Mouse (Mus musculus) C2C12 (cell line): Measurements from ENCODE around the gene Ppp2r1b. TPM values are rescaled to one million over a fixed set of nuclear protein-coding genes. Genes with fewer than 3 reads are reported as not detected.
A peak's percentile ranks its signal among the peaks of the same experiment; 100 is the strongest.

Experiments
- H3K27me3 ChIP-seq: one replicate; pipeline ENCODE4 v1.6.1; 2011; ENCODE audit not compliant: control insufficient read depth, insufficient read depth, insufficient read length
- H3K36me3 ChIP-seq: one replicate; pipeline ENCODE4 v1.6.1; 2011; ENCODE audit not compliant: control insufficient read depth, insufficient read depth
- H3K4me3 ChIP-seq: one replicate; pipeline ENCODE4 v1.5.1; 2011; ENCODE audit warnings: mild to moderate bottlenecking, control low read depth; ENCODE audit not compliant: poor library complexity, insufficient read depth, severe bottlenecking
- H3K79me2 ChIP-seq: one replicate; pipeline ENCODE4 v1.6.1; 2011; ENCODE audit not compliant: control insufficient read depth, insufficient read depth
- H3K79me3 ChIP-seq: one replicate; pipeline ENCODE4 v1.6.1; 2011; ENCODE audit warnings: low read depth, control low read depth
- H3ac ChIP-seq: one replicate; pipeline ENCODE3; 2011; ENCODE audit warnings: low read depth; ENCODE audit not compliant: control insufficient read depth, insufficient read length
- CEBPB ChIP-seq: IDR thresholded peaks from one replicate; pipeline ENCODE4 v1.6.1; 2011; ENCODE audit warnings: low read depth, mild to moderate bottlenecking, control low read depth, moderate library complexity
- CTCF ChIP-seq: IDR thresholded peaks from one replicate; pipeline ENCODE4 v1.5.1; 2011; ENCODE audit not compliant: control insufficient read depth, insufficient read depth, insufficient read length
- FOSL1 ChIP-seq: IDR thresholded peaks from one replicate; pipeline ENCODE4 v1.8.0; 2011; ENCODE audit warnings: mild to moderate bottlenecking, low read length; ENCODE audit not compliant: poor library complexity, insufficient read depth, severe bottlenecking
- MAX ChIP-seq: IDR thresholded peaks from one replicate; pipeline ENCODE4 v1.6.1; 2011; ENCODE audit warnings: mild to moderate bottlenecking, control low read depth
- MYOD1 ChIP-seq: IDR thresholded peaks from one replicate; pipeline ENCODE4 v1.6.1; 2011; ENCODE audit warnings: low read depth; ENCODE audit not compliant: control insufficient read depth, insufficient read length
- MYOG ChIP-seq: IDR thresholded peaks from one replicate; pipeline ENCODE4 v1.6.1; 2011; ENCODE audit not compliant: control insufficient read depth, insufficient read length; ENCODE audit errors: extremely low read depth
- USF1 ChIP-seq: IDR thresholded peaks from one replicate; pipeline ENCODE4 v1.6.1; 2011; ENCODE audit warnings: low read depth, mild to moderate bottlenecking, control low read depth, moderate library complexity
- polyA plus RNA-seq: library from polyadenylated mRNA; unstranded; fragments of >200 nt; fragmentation: generic; extraction: Trizol; gene quantifications from one replicate; pipeline ENCODE4 v1.2.1, GENCODE M21; 2012; ENCODE audit warnings: missing spikeins

Ppp2r1b gene
- polyA plus RNA-seq, 1 experiment = 26.7 TPM

GRCm38 (mm10) chr9:50884093-50884492 lies 39.0 kb downstream of the Ppp2r1b start:
- Histone ChIP-seq H3K79me2 (no peaks in the 10 kb centered on the region), H3ac (no peak overlapping the region), H3K79me3 (no peaks in the 10 kb centered on the region), H3K36me3 (peaks cover 18% of the 10 kb centered on the region), H3K27me3 (no peaks in the 10 kb centered on the region), H3K4me3 (no peak overlapping the region)
- TF ChIP-seq CTCF (no peak), MYOD1 (no peak), FOSL1 (no peak), USF1 (no peak), MAX (no peak), CEBPB (no peak), MYOG (no peak)

GRCm38 (mm10) chr9:50884741-50885599 lies 39.9 kb downstream of the Ppp2r1b start:
- H3K36me3 ChIP-seq = peaks cover 15% of the 10 kb centered on the region
- no peak for TF ChIP-seq CTCF
- peak; percentile 67 for TF ChIP-seq USF1
- TF ChIP-seq MAX = no peak
- no peak for TF ChIP-seq FOSL1
- TF ChIP-seq CEBPB = no peak
- TF ChIP-seq MYOD1 = no peak
- TF ChIP-seq MYOG = no peak
- H3ac ChIP-seq = no peak overlapping the region
- H3K4me3 ChIP-seq = no peak overlapping the region
- no peaks in the 10 kb centered on the region for H3K27me3 ChIP-seq
- no peaks in the 10 kb centered on the region for H3K79me3 ChIP-seq
- H3K79me2 ChIP-seq = no peaks in the 10 kb centered on the region

- Histone ChIP-seq H3ac (no peak overlapping the region), H3K79me2 (no peaks in the 10 kb centered on the region), H3K4me3 (no peak overlapping the region), H3K27me3 (no peaks in the 10 kb centered on the region), H3K79me3 (no peaks in the 10 kb centered on the region), H3K36me3 (peaks cover 9% of the 10 kb centered on the region)
- TF ChIP-seq CEBPB (no peak), USF1 (no peak), MYOD1 (no peak)
These were observed 40.5 kb downstream of the Ppp2r1b start for GRCm38 (mm10) chr9:50885600-50885987.

- Histone ChIP-seq H3K36me3 (peaks cover 19% of the 10 kb centered on the region), H3K27me3 (no peaks in the 10 kb centered on the region), H3K4me3 (no peak overlapping the region), H3K79me2 (no peaks in the 10 kb centered on the region), H3K79me3 (no peaks in the 10 kb centered on the region), H3ac (no peak overlapping the region)
- TF ChIP-seq CEBPB = no peak
- no peak for TF ChIP-seq MYOG
- TF ChIP-seq MAX = no peak
- no peak for TF ChIP-seq CTCF
- TF ChIP-seq USF1 = no peak
- TF ChIP-seq MYOD1 = no peak
- no peak for TF ChIP-seq FOSL1
These were observed 41.8 kb downstream of the Ppp2r1b start for GRCm38 (mm10) chr9:50886870-50887269.

GRCm38 (mm10) chr9:50887351-50887750 lies 42.2 kb downstream of the Ppp2r1b start:
- H3K36me3 ChIP-seq = peaks cover 19% of the 10 kb centered on the region
- H3K79me2 ChIP-seq = no peaks in the 10 kb centered on the region
- H3K27me3 ChIP-seq = no peaks in the 10 kb centered on the region
- H3K4me3 ChIP-seq = no peak overlapping the region
- peak; percentile 7 for TF ChIP-seq MYOD1
- TF ChIP-seq CTCF = no peak
- no peak overlapping the region for H3ac ChIP-seq
- no peaks in the 10 kb centered on the region for H3K79me3 ChIP-seq

- no peak overlapping the region for H3ac ChIP-seq
- H3K79me3 ChIP-seq = no peaks in the 10 kb centered on the region
- H3K36me3 ChIP-seq = peaks cover 19% of the 10 kb centered on the region
- H3K4me3 ChIP-seq = no peak overlapping the region
- no peak for TF ChIP-seq MAX
- no peaks in the 10 kb centered on the region for H3K79me2 ChIP-seq
- H3K27me3 ChIP-seq = no peaks in the 10 kb centered on the region
These were observed 44.1 kb downstream of the Ppp2r1b start for GRCm38 (mm10) chr9:50889211-50889610.
